Mouse (Mus musculus): ENCODE measurements around the gene Iqcn. TPM values are rescaled to one million over a fixed set of nuclear protein-coding genes. Genes with fewer than 3 reads are reported as not detected.

Iqcn gene
- polyA plus RNA-seq (2015; fragmentation: Nextera tagmentation; extraction: Ambion mirVana) = not detected in 2 replicates

GRCm38 (mm10) chr8:70703287-70703686 lies at the start of gene Iqcn:
Gene Iqcn, plus strand, starts transcription at chr8:70703457.

GRCm38 (mm10) chr8:70660273-70660725 lies 43.0 kb upstream of the Iqcn start, which contains the start of gene Pgpep1:
Gene Pgpep1, minus strand, starts transcription at chr8:70660388.

GRCm38 (mm10) chr8:70673079-70673856 lies 30.0 kb upstream of the Iqcn start, which contains the start of gene Lsm4:
Gene Lsm4, plus strand, starts transcription at chr8:70673248.

GRCm38 (mm10) chr8:70698310-70699109 lies 4.7 kb upstream of the Iqcn start, which contains the start of gene Jund:
Gene Jund, plus strand, starts transcription at chr8:70698949.

GRCm38 (mm10) chr8:70718297-70718696 lies 15.0 kb downstream of the Iqcn start, which contains the start of gene Gm3336:
Gene Gm3336, plus strand, starts transcription at chr8:70718543.

GRCm38 (mm10) chr8:70723486-70724210 lies 20.4 kb downstream of the Iqcn start, which contains the start of gene Pde4c:
Gene Pde4c, plus strand, starts transcription at chr8:70723720.

GRCm38 (mm10) chr8:70754043-70754870 lies 51.0 kb downstream of the Iqcn start, which contains the start of gene Rab3a:
Gene Rab3a, plus strand, starts transcription at chr8:70754679.

GRCm38 (mm10) chr8:70760775-70761406 lies 57.6 kb downstream of the Iqcn start, which contains the start of gene Mpv17l2:
Gene Mpv17l2, minus strand, starts transcription at chr8:70760946.

Other genes with a start within 250 kb of the Iqcn start
- 8.6 and 8.7 TPM in 2 replicates for gene Klhl26, start 226.5 kb upstream of the Iqcn start, polyA plus RNA-seq (2015; fragmentation: Nextera tagmentation; extraction: Ambion mirVana)
- gene Tmem59l, start 216.1 kb upstream of the Iqcn start, polyA plus RNA-seq (2015; fragmentation: Nextera tagmentation; extraction: Ambion mirVana) = 0.12 TPM in 1 of 2 replicates, not detected in the other
- gene Crlf1, start 210.3 kb upstream of the Iqcn start, polyA plus RNA-seq (2015; fragmentation: Nextera tagmentation; extraction: Ambion mirVana) = 4.2 and 4.5 TPM in 2 replicates
- 123 and 148 TPM in 2 replicates for gene Rex1bd, start 196.7 kb upstream of the Iqcn start, polyA plus RNA-seq (2015; fragmentation: Nextera tagmentation; extraction: Ambion mirVana)
- gene Uba52, start 192.7 kb upstream of the Iqcn start, polyA plus RNA-seq (2015; fragmentation: Nextera tagmentation; extraction: Ambion mirVana) = 788 and 817 TPM in 2 replicates
- 144 and 162 TPM in 2 replicates for gene Fkbp8, start 175.7 kb upstream of the Iqcn start, polyA plus RNA-seq (2015; fragmentation: Nextera tagmentation; extraction: Ambion mirVana)
- gene Kxd1, start 175.5 kb upstream of the Iqcn start, polyA plus RNA-seq (2015; fragmentation: Nextera tagmentation; extraction: Ambion mirVana) = 64.4 and 69.8 TPM in 2 replicates
- 11.2 and 11.9 TPM in 2 replicates for gene Ell, start 164.0 kb upstream of the Iqcn start, polyA plus RNA-seq (2015; fragmentation: Nextera tagmentation; extraction: Ambion mirVana)
- gene Isyna1, start 109.1 kb upstream of the Iqcn start, polyA plus RNA-seq (2015; fragmentation: Nextera tagmentation; extraction: Ambion mirVana) = 31.7 and 32.2 TPM in 2 replicates
- gene Ssbp4, start 94.6 kb upstream of the Iqcn start, polyA plus RNA-seq (2015; fragmentation: Nextera tagmentation; extraction: Ambion mirVana) = 44.3 and 52.8 TPM in 2 replicates
- gene Lrrc25, start 87.3 kb upstream of the Iqcn start, polyA plus RNA-seq (2015; fragmentation: Nextera tagmentation; extraction: Ambion mirVana) = 2.7 and 3.7 TPM in 2 replicates
- gene Gdf15, start 71.0 kb upstream of the Iqcn start, polyA plus RNA-seq (2015; fragmentation: Nextera tagmentation; extraction: Ambion mirVana) = 0.28 and 0.41 TPM in 2 replicates
- gene Pgpep1, start 43.1 kb upstream of the Iqcn start, polyA plus RNA-seq (2015; fragmentation: Nextera tagmentation; extraction: Ambion mirVana) = 44.6 and 48.6 TPM in 2 replicates
- 120 and 144 TPM in 2 replicates for gene Lsm4, start 30.2 kb upstream of the Iqcn start, polyA plus RNA-seq (2015; fragmentation: Nextera tagmentation; extraction: Ambion mirVana)
- gene Jund, start 4.5 kb upstream of the Iqcn start, polyA plus RNA-seq (2015; fragmentation: Nextera tagmentation; extraction: Ambion mirVana) = 81.2 and 130 TPM in 2 replicates
- gene Gm3336, start 15.1 kb downstream of the Iqcn start, polyA plus RNA-seq (2015; fragmentation: Nextera tagmentation; extraction: Ambion mirVana) = not detected in 2 replicates
- gene Pde4c, start 20.3 kb downstream of the Iqcn start, polyA plus RNA-seq (2015; fragmentation: Nextera tagmentation; extraction: Ambion mirVana) = 0.60 and 0.78 TPM in 2 replicates
- gene Rab3a, start 51.2 kb downstream of the Iqcn start, polyA plus RNA-seq (2015; fragmentation: Nextera tagmentation; extraction: Ambion mirVana) = 48.6 and 48.8 TPM in 2 replicates
- gene Mpv17l2, start 57.5 kb downstream of the Iqcn start, polyA plus RNA-seq (2015; fragmentation: Nextera tagmentation; extraction: Ambion mirVana) = 33.9 and 40.1 TPM in 2 replicates
- 41.8 and 42.9 TPM in 2 replicates for gene Pik3r2, start 73.3 kb downstream of the Iqcn start, polyA plus RNA-seq (2015; fragmentation: Nextera tagmentation; extraction: Ambion mirVana)
- 4.4 and 4.8 TPM in 2 replicates for gene Mast3, start 101.6 kb downstream of the Iqcn start, polyA plus RNA-seq (2015; fragmentation: Nextera tagmentation; extraction: Ambion mirVana)
- 0.13 TPM in 1 of 2 replicates, not detected in the other for gene Il12rb1, start 105.0 kb downstream of the Iqcn start, polyA plus RNA-seq (2015; fragmentation: Nextera tagmentation; extraction: Ambion mirVana)
- gene Arrdc2, start 136.3 kb downstream of the Iqcn start, polyA plus RNA-seq (2015; fragmentation: Nextera tagmentation; extraction: Ambion mirVana) = 3.2 and 5.5 TPM in 2 replicates
- gene Kcnn1, start 159.8 kb downstream of the Iqcn start, polyA plus RNA-seq (2015; fragmentation: Nextera tagmentation; extraction: Ambion mirVana) = 0.73 and 0.85 TPM in 2 replicates
- 55.2 and 65.8 TPM in 2 replicates for gene Ccdc124, start 170.5 kb downstream of the Iqcn start, polyA plus RNA-seq (2015; fragmentation: Nextera tagmentation; extraction: Ambion mirVana)
- 0.09 and 0.10 TPM in 2 replicates for gene Slc5a5, start 189.3 kb downstream of the Iqcn start, polyA plus RNA-seq (2015; fragmentation: Nextera tagmentation; extraction: Ambion mirVana)
- gene Rpl18a, start 194.0 kb downstream of the Iqcn start, polyA plus RNA-seq (2015; fragmentation: Nextera tagmentation; extraction: Ambion mirVana) = 3,039 and 3,890 TPM in 2 replicates
- 25.8 and 28.7 TPM in 2 replicates for gene Map1s, start 202.5 kb downstream of the Iqcn start, polyA plus RNA-seq (2015; fragmentation: Nextera tagmentation; extraction: Ambion mirVana)

Data from skeletal muscle tissue, postnatal 0 days (tissue).